Mouse (Mus musculus): Measurements from ENCODE around the gene Masp2.

GRCm38 (mm10) chr4:148588793-148589192 is 13.6 kb upstream of the Masp2 start:
- TF ChIP-seq POLR2A (IDR thresholded peaks at IDR 0.05; ENCODE audit: borderline replicate concordance, low read depth, low read length) (no peak), CTCF (IDR thresholded peaks at IDR 0.05; ENCODE audit: low read depth, low read length) (no peak)

Data from bone marrow macrophage, adult 2 months (primary cell).